21 mouse cellular contexts compared by ENCODE assay signal in genomic region chrX:74497131-74497530, GRCm38 (mm10). TPM values are rescaled to one million over a fixed set of nuclear protein-coding genes. Genes with fewer than 3 reads are reported as not detected.
DNase-seq lines count a peak whose midpoint lies in the region; ATAC-seq and TF ChIP-seq lines count a peak whose summit lies in the region.
"Had no signal": no experiment of that assay in that cellular context is flagged by ENCODE, and none has a peak within 500 bp of the region (broad histone marks: within the 10 kb centered on the region; RNA-seq: fewer than 3 reads in every experiment).

No protein-coding gene starts in this region.

- TF ChIP-seq POLR2A in liver, adult 2 months (IDR thresholded peaks at IDR 0.05; ENCODE audit: extremely low read depth, insufficient read depth, low read length): no peak

- H3K4me2 ChIP-seq in forebrain, postnatal 0 days (ENCODE audit: low read depth): no peak overlapping the region
- H3K4me2 ChIP-seq: embryonic facial prominence, embryonic 12.5 days; forebrain, embryonic 12.5 days; heart, embryonic 13.5 days; hindbrain, embryonic 14.5 days; stomach, embryonic 15.5 days had no signal

- no peak overlapping the region for H3K9ac ChIP-seq in forebrain, postnatal 0 days
- H3K9ac ChIP-seq in liver, adult 2 months (ENCODE audit: low read depth, low read length): no peak overlapping the region
- no peak overlapping the region for H3K9ac ChIP-seq in ES-E14 (ENCODE audit: insufficient read depth, low read depth, low read length, poor library complexity, severe bottlenecking)
- H3K9ac ChIP-seq: embryonic facial prominence, embryonic 12.5 days; forebrain, embryonic 12.5 days; heart, embryonic 13.5 days; hindbrain, embryonic 14.5 days; stomach, embryonic 15.5 days had no signal

- no peak for ATAC-seq in forebrain, postnatal 0 days
- no peak for ATAC-seq in megakaryocyte, adult 5-6 weeks (ENCODE audit: poor library complexity, severe bottlenecking)

- H3K27me3 ChIP-seq in forebrain, postnatal 0 days (ENCODE audit: insufficient read depth, low read length): no peaks in the 10 kb centered on the region
- no peaks in the 10 kb centered on the region for H3K27me3 ChIP-seq in forebrain, embryonic 10.5 days (ENCODE audit: poor library complexity, severe bottlenecking)
- no peaks in the 10 kb centered on the region for H3K27me3 ChIP-seq in liver, adult 2 months (ENCODE audit: control insufficient read depth, insufficient read depth, low read length)
- H3K27me3 ChIP-seq: embryonic facial prominence, embryonic 12.5 days; forebrain, embryonic 12.5 days; heart, embryonic 13.5 days; stomach, embryonic 15.5 days had no signal

- no peaks in the 10 kb centered on the region for H3K4me1 ChIP-seq in forebrain, postnatal 0 days (ENCODE audit: insufficient read depth)
- no peaks in the 10 kb centered on the region for H3K4me1 ChIP-seq in forebrain, embryonic 10.5 days
- H3K4me1 ChIP-seq in liver, adult 2 months (ENCODE audit: control insufficient read depth, insufficient read depth, low read length): no peaks in the 10 kb centered on the region
- no peaks in the 10 kb centered on the region for H3K4me1 ChIP-seq in ES-E14 (ENCODE audit: control insufficient read depth in 2 of 2, insufficient read depth in 2 of 2, low read length in 2 of 2, poor library complexity in 1 of 2)
- H3K4me1 ChIP-seq: embryonic facial prominence, embryonic 12.5 days; forebrain, embryonic 12.5 days; heart, embryonic 13.5 days; stomach, embryonic 15.5 days had no signal

- DNase-seq in forebrain, postnatal 0 days: peak; percentile 3
- DNase-seq in forebrain, embryonic 10.5 days (ENCODE audit: extremely low spot score, low spot score): no peak
- DNase-seq in liver, adult 2 months (ENCODE audit: extremely low read depth, low read depth, low spot score): no peak
- DNase-seq in liver (no peak), ES-E14 (ENCODE audit: low read depth, low spot score) (no peak)
- peak; percentile 0 for DNase-seq in mesoderm, embryonic 11.5 days (ENCODE audit: low read depth, low spot score)
- DNase-seq: cerebellum, adult 18-20 months; gastrocnemius, postnatal 14 days; layer of hippocampus, adult 9-11 months; lung, postnatal 10 days; right cerebral cortex, postnatal 4 days; thymus, postnatal 25 days had no signal

- no peak overlapping the region for H3K27ac ChIP-seq in forebrain, postnatal 0 days (ENCODE audit: low read depth, low read length)
- no peak overlapping the region for H3K27ac ChIP-seq in forebrain, embryonic 10.5 days
- no peak overlapping the region for H3K27ac ChIP-seq in liver, adult 2 months (replicated peaks; ENCODE audit: insufficient read depth, low read depth, low read length)
- H3K27ac ChIP-seq in ES-E14 (ENCODE audit: insufficient read depth, low read depth, low read length, poor library complexity, severe bottlenecking): no peak overlapping the region
- H3K27ac ChIP-seq: embryonic facial prominence, embryonic 12.5 days; forebrain, embryonic 12.5 days; heart, embryonic 13.5 days; hindbrain, embryonic 14.5 days; stomach, embryonic 15.5 days had no signal

- in situ Hi-C loops in ES-E14 (cut with MboI; ENCODE audit: low sequenced_read_pairs in 2 of 2, unreplicated experiment in 2 of 2): no loop called here

- H3K36me3 ChIP-seq in forebrain, postnatal 0 days (ENCODE audit: insufficient read depth): no peaks in the 10 kb centered on the region
- no peaks in the 10 kb centered on the region for H3K36me3 ChIP-seq in forebrain, embryonic 10.5 days (replicated peaks)
- no peaks in the 10 kb centered on the region for H3K36me3 ChIP-seq in liver, adult 2 months (ENCODE audit: control insufficient read depth, insufficient read depth, low read length)
- no peaks in the 10 kb centered on the region for H3K36me3 ChIP-seq in ES-E14 (ENCODE audit: control insufficient read depth, insufficient read depth, low read length, poor library complexity, severe bottlenecking)
- H3K36me3 ChIP-seq: embryonic facial prominence, embryonic 12.5 days; forebrain, embryonic 12.5 days; heart, embryonic 13.5 days; stomach, embryonic 15.5 days had no signal

- H3K79me2 ChIP-seq in liver, adult 2 months (ENCODE audit: control insufficient read depth, insufficient read depth, low read length): no peaks in the 10 kb centered on the region

- 25% methylated on average over 1 of the region's 1 CpGs for WGBS in forebrain, postnatal 0 days
- 60% methylated on average over 1 of the region's 1 CpGs for WGBS in forebrain, embryonic 10.5 days
- whole genome bisulfite sequencing in liver, adult 2 months: 20% methylated on average over 1 of the region's 1 CpGs

- TF ChIP-seq CTCF in forebrain, postnatal 0 days (IDR thresholded peaks at IDR 0.05; ENCODE audit: low read depth): peak; percentile 48
- 0 out of 2 replicates have a peak, but pooled peaks have one; percentile 2 for TF ChIP-seq CTCF in liver, adult 2 months (IDR thresholded peaks at IDR 0.05; ENCODE audit: low read depth, low read length)

- H3K9me3 ChIP-seq in forebrain, postnatal 0 days (ENCODE audit: low read length): no peaks in the 10 kb centered on the region
- no peaks in the 10 kb centered on the region for H3K9me3 ChIP-seq in forebrain, embryonic 10.5 days
- H3K9me3 ChIP-seq in ES-E14 (ENCODE audit: control insufficient read depth, insufficient read depth, low read depth, low read length): no peaks in the 10 kb centered on the region
- H3K9me3 ChIP-seq: embryonic facial prominence, embryonic 12.5 days; forebrain, embryonic 12.5 days; heart, embryonic 13.5 days; stomach, embryonic 15.5 days had no signal

- H3K4me3 ChIP-seq in forebrain, postnatal 0 days (ENCODE audit: low read depth, low read length): no peak overlapping the region
- no peak overlapping the region for H3K4me3 ChIP-seq in forebrain, embryonic 10.5 days
- H3K4me3 ChIP-seq in liver, adult 2 months (ENCODE audit: insufficient read depth, low read depth, low read length): no peak overlapping the region
- H3K4me3 ChIP-seq in ES-E14 (ENCODE audit: insufficient read depth in 1 of 2, low read depth in 1 of 2, low read length in 2 of 2, poor library complexity in 1 of 2, severe bottlenecking in 1 of 2): no peak overlapping the region
- H3K4me3 ChIP-seq: embryonic facial prominence, embryonic 12.5 days; forebrain, embryonic 12.5 days; heart, embryonic 13.5 days; stomach, embryonic 15.5 days had no signal

TF ChIP-seq in ES-E14, 5 proteins besides CTCF, POLR2A, EP300 and RAD21:
- TF ChIP-seq ZC3H11A (IDR thresholded peaks at IDR 0.05; ENCODE audit: borderline replicate concordance, low read depth, low read length) (0 out of 2 replicates have a peak, but pooled peaks have one; percentile 30), MAFK (IDR thresholded peaks at IDR 0.05; ENCODE audit: insufficient read depth, low read depth, low read length) (no peak)

RNA-seq across cellular contexts. Expression of gene Gm6880, which starts 15.9 kb away (rescaled TPM):
- 0.38 TPM in 1 of 2 replicates, not detected in the other for total RNA-seq in forebrain, postnatal 0 days (2014; rRNA removed)
- polyA plus RNA-seq in forebrain, postnatal 0 days (2015; fragmentation: Nextera tagmentation; extraction: Ambion mirVana): not detected in 2 replicates
- not detected in 2 replicates for polyA plus RNA-seq in forebrain, embryonic 10.5 days (2016; fragmentation: Nextera tagmentation; extraction: Ambion mirVana)
- total RNA-seq in liver, adult 2 months (2014; rRNA removed): not detected in 2 replicates
- not detected in 2 replicates for polyA plus RNA-seq in liver, adult 2 months (2012; rRNA removed)
- total RNA-seq in ES-E14 (2012; rRNA removed): 1.3 and 4.7 TPM in 2 replicates
- total RNA-seq in megakaryocyte, adult 5-6 weeks (2015): not detected in 2 replicates
- total RNA-seq in megakaryocyte, adult 5-6 weeks (2017): not detected in 2 replicates
- total RNA-seq: adrenal gland, postnatal 4 days; gastrocnemius, postnatal 14 days; neutrophil, adult 5-6 weeks had no signal
- polyA plus RNA-seq: embryonic facial prominence, embryonic 12.5 days; forebrain, embryonic 12.5 days; heart, embryonic 13.5 days; hindbrain, embryonic 14.5 days; kidney, embryonic 16.5 days; stomach, embryonic 15.5 days had no signal

Comparison
In these comparisons a context has a peak if more than half of its experiments do, and no peak if none do; other contexts are left out.
1. DNase-seq: peak in forebrain, postnatal 0 days (single experiment) and mesoderm, embryonic 11.5 days (single experiment); none in forebrain, embryonic 10.5 days (single experiment), liver, adult 2 months (single experiment), liver (single experiment) and ES-E14 (single experiment).